Mouse (Mus musculus) ES-E14 (cell line): ENCODE measurements around the gene Cela3a. TPM values are rescaled to one million over a fixed set of nuclear protein-coding genes. Genes with fewer than 3 reads are reported as not detected.

Experiments used
- DNase-seq: peaks from one replicate; pipeline ENCODE4 v3.0.0-alpha.2; 2013; ENCODE audit warnings: low read depth, low spot score
- H3K27ac ChIP-seq: 2 replicates; pipeline ENCODE4 v1.5.1; 2012; ENCODE audit warnings: low read depth, mild to moderate bottlenecking, low read length, moderate library complexity, mixed read lengths; ENCODE audit not compliant: poor library complexity, insufficient read depth, severe bottlenecking
- H3K36me3 ChIP-seq: 2 replicates; pipeline ENCODE4 v1.6.1; 2012; ENCODE audit warnings: mild to moderate bottlenecking, low read length, moderate library complexity, mixed read lengths; ENCODE audit not compliant: control insufficient read depth, poor library complexity, insufficient read depth, severe bottlenecking
- H3K4me1 ChIP-seq, 2 experiments: fragments of 150-350 bp in 1 of 2; sonication (generic) in 1 of 2; 2 replicates each; pipeline ENCODE4 v1.6.1; 2012; ENCODE audit warnings: low read length in 2 of 2, mild to moderate bottlenecking in 1 of 2, mixed read lengths in 1 of 2; ENCODE audit not compliant: control insufficient read depth in 2 of 2, insufficient read depth in 2 of 2, poor library complexity in 1 of 2
- H3K4me3 ChIP-seq, 2 experiments: fragments of 150-350 bp in 1 of 2; sonication (generic) in 1 of 2; 2 replicates each; pipeline ENCODE4 v1.5.1; 2012; ENCODE audit warnings: low read length in 2 of 2, low read depth in 1 of 2, mild to moderate bottlenecking in 1 of 2, mixed read lengths in 1 of 2; ENCODE audit not compliant: insufficient read depth in 1 of 2, poor library complexity in 1 of 2, severe bottlenecking in 1 of 2
- H3K9ac ChIP-seq: 2 replicates; pipeline ENCODE4 v1.6.1; 2012; ENCODE audit warnings: low read depth, mild to moderate bottlenecking, low read length, mixed read lengths; ENCODE audit not compliant: poor library complexity, insufficient read depth, severe bottlenecking
- H3K9me3 ChIP-seq: fragments of 150-350 bp; sonication (generic); 2 replicates; pipeline ENCODE4 v1.6.1; 2012; ENCODE audit warnings: low read depth, mild to moderate bottlenecking, low read length; ENCODE audit not compliant: control insufficient read depth, insufficient read depth
- CHD2 ChIP-seq: IDR thresholded peaks from 2 replicates; pipeline ENCODE4 v1.6.1; 2014; ENCODE audit warnings: mild to moderate bottlenecking, low read depth, low read length, inconsistent platforms
- HCFC1 ChIP-seq: IDR thresholded peaks from 2 replicates; pipeline ENCODE4 v1.6.1; 2012; ENCODE audit warnings: low read length, inconsistent platforms, borderline replicate concordance; ENCODE audit not compliant: insufficient read depth
- MAFK ChIP-seq: IDR thresholded peaks from 2 replicates; pipeline ENCODE4 v1.6.1; 2014; ENCODE audit warnings: mild to moderate bottlenecking, low read depth, low read length, inconsistent platforms; ENCODE audit not compliant: insufficient read depth
- ZC3H11A ChIP-seq: IDR thresholded peaks from 2 replicates; pipeline ENCODE4 v1.6.1; 2012; ENCODE audit warnings: low read depth, mild to moderate bottlenecking, inconsistent platforms, low read length, borderline replicate concordance
- ZNF384 ChIP-seq: IDR thresholded peaks from 2 replicates; pipeline ENCODE4 v1.6.1; 2012; ENCODE audit warnings: low read depth, low read length, inconsistent platforms
- in situ Hi-C, 2 experiments: fragments of 600-800 bp; cut with MboI; formaldehyde crosslinking; loops; one replicate each; pipeline ENCODE4 v1.15.1; 2025; ENCODE audit warnings: low sequenced_read_pairs in 2 of 2, inconsistent platforms in 1 of 2; ENCODE audit not compliant: unreplicated experiment in 2 of 2
- total RNA-seq: library from RNA; depleted of rRNA; stranded (reverse); fragments of 300-350 nt; gene quantifications from 2 replicates; pipeline ENCODE4 v1.2.3, GENCODE M21; 2012

Gene Cela3a
- total RNA-seq, 1 experiment = not detected

DNA sequence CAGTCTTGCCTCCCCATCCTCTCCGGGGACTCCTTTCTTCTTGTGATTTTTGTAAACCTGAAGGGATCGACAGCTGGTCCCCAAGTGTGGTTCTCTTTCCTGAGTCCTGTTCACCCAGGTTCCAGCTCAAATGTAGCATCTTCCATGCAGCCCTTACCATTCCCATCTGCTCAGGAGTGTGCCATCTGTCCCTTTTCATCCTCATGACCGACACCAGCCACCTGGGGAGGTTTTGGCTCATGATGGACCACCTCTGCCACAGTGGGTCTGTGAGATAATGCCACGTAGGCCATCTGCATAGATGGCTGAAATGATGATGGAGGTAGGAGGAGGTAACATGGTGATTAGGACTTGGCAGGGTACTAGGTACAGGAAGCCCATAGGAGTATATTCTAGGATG is 19.4 kb downstream of the Cela3a start:
- Histone ChIP-seq H3K9ac (no peak overlapping the region), H3K36me3 (no peaks in the 10 kb centered on the region), H3K4me3 (no peak overlapping the region), H3K27ac (no peak overlapping the region), H3K9me3 (no peaks in the 10 kb centered on the region), H3K4me1 (no peaks in the 10 kb centered on the region; a peak in 1 of 4 replicates)
- no peak for TF ChIP-seq ZNF384
- TF ChIP-seq HCFC1 = no peak
- no peak for TF ChIP-seq MAFK
- no peak for TF ChIP-seq CHD2
- TF ChIP-seq ZC3H11A = no peak
- no peak for DNase-seq
- in situ Hi-C loops = no loop called here

DNA sequence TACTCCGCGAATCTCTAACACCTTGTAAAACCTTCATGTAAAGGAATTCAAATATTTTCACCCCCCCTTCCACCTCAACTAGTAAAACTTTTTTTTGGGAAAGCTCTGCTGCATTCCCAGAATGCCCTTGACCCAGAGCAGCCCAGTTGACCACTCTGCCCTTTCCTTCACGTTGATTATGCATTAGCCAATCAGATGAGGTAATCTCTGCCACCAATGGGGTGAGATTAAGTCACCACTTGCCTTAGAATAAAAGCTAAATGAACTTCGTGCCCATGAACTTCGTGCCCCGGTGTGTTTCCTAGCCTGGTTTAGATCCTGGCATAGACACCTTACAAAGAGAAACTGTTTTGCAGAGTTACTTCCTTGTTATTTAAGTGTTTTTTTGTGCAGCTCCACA is 20.6 kb downstream of the Cela3a start:
- no peak overlapping the region for H3K27ac ChIP-seq
- H3K4me3 ChIP-seq = peak overlapping the region; percentile 91 to 92; a peak in 3 of 4 replicates
- TF ChIP-seq MAFK = no peak
- no peak for TF ChIP-seq ZC3H11A
- no peak for TF ChIP-seq HCFC1
- no peak for TF ChIP-seq ZNF384
- TF ChIP-seq CHD2 = no peak
- in situ Hi-C loops = no loop called here
- H3K9ac ChIP-seq = no peak overlapping the region; the same call in 1 of the 2 replicates
- no peak for DNase-seq
- no peaks in the 10 kb centered on the region for H3K9me3 ChIP-seq
- H3K36me3 ChIP-seq = no peaks in the 10 kb centered on the region
- no peaks in the 10 kb centered on the region; a peak in 1 of 4 replicates for H3K4me1 ChIP-seq

DNA sequence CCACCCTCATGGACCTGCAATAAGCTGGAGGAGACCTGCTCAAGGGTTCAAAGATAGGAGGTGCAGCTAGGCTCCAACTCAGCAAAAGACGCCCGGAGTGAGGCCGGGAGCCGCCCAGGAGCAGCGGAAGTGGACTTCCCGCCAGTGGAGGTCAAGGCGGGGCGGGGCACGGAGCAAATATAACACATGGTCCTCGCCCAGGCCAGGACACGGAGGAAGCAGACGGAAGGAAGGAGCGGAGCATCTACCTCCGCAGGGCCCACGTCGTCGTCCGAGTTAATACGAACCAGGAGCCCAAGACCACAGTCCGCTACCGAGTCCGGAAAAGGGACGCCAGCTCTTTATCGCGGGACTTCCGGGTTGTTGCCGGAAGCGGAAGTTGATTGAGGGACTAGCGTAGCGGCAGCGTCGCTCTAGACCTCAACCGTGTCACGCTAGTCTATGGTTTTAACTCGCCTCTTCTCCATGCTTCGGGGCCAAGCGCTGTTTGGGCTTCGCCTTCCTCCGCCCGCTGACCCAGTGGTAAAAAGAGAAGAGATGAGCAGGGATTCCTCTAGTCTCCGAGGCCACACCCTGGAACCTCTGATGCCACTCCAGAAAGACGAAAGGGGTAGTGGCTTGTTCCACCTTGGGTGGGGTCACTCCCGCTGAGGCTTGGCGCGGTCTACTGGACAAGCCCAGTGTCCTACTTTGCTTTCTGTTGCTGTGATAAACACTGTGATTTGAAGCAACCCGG is 21.4 kb downstream of the Cela3a start:
- peak overlapping the region; percentile 91 to 92 for H3K4me3 ChIP-seq
- H3K27ac ChIP-seq = peak overlapping the region; percentile 72
- in situ Hi-C loops = no loop called here
- no peak for TF ChIP-seq ZNF384
- peak; percentile 78 for TF ChIP-seq CHD2
- TF ChIP-seq ZC3H11A = no peak
- no peak for TF ChIP-seq MAFK
- peak; percentile 79 for TF ChIP-seq HCFC1
- peak overlapping the region; percentile 95 for H3K9ac ChIP-seq
- no peaks in the 10 kb centered on the region for H3K9me3 ChIP-seq
- no peaks in the 10 kb centered on the region; a peak in 1 of 4 replicates for H3K4me1 ChIP-seq
- peak; percentile 77 for DNase-seq
- no peaks in the 10 kb centered on the region for H3K36me3 ChIP-seq

DNA sequence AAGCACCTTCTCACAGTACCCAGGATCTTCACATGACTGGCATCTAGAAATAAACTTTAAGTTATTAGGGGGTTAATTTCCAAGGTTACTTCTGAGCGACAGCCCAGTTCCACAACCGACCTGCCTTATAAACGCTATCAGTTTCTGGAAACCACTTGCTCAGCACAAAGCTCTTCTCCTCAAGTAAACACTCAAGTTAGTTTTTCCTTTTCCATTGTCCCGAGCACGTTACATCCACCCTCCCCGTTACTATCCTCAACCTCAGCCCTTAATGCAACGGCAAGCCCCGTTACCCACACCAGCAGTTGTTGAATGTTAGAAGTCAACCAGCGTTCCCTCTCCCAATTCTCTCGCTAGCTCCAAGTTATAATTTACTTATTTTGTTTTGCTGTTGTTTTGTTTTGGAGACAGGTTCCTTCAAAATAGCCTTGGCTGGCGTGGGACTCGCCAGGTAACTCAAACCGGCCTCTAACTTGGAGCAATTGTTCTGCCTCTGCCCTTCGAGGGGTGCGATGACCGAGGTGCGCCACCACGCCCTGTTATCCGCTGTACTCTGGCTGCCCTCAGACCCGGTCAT is 22.0 kb downstream of the Cela3a start:
- no peak for TF ChIP-seq ZNF384
- TF ChIP-seq CHD2 = no peak
- no peak for TF ChIP-seq ZC3H11A
- no peak for TF ChIP-seq HCFC1
- no peak for TF ChIP-seq MAFK
- H3K4me3 ChIP-seq = peak overlapping the region; percentile 91 to 92
- DNase-seq = no peak
- H3K9me3 ChIP-seq = no peaks in the 10 kb centered on the region
- in situ Hi-C loops = no loop called here
- peak overlapping the region; percentile 72 for H3K27ac ChIP-seq
- H3K36me3 ChIP-seq = no peaks in the 10 kb centered on the region
- H3K9ac ChIP-seq = peak overlapping the region; percentile 95
- H3K4me1 ChIP-seq = no peaks in the 10 kb centered on the region; a peak in 1 of 4 replicates
